In genomic region chr14:20233016-20233980, GRCm38 (mm10) we compare ENCODE assay signal across 28 mouse cellular contexts. TPM values are rescaled to one million over a fixed set of nuclear protein-coding genes. Genes with fewer than 3 reads are reported as not detected.
DNase-seq lines count a peak whose midpoint lies in the region; ATAC-seq and TF ChIP-seq lines count a peak whose summit lies in the region.
"Had no signal": no experiment of that assay in that cellular context is flagged by ENCODE, and none has a peak within 500 bp of the region (broad histone marks: within the 10 kb centered on the region; RNA-seq: fewer than 3 reads in every experiment).

No protein-coding gene starts in this region.

- intact Hi-C loops in heart, postnatal 14 days (cut with DNase I): no loop called here
- intact Hi-C loops in left cerebral cortex, postnatal 14 days (cut with DNase I): no loop called here

- no peaks in the 10 kb centered on the region for H3K36me3 ChIP-seq in heart, postnatal 0 days (replicated peaks; ENCODE audit: control insufficient read depth, insufficient read depth, low read length)
- H3K36me3 ChIP-seq in limb, embryonic 12.5 days: no peaks in the 10 kb centered on the region
- H3K36me3 ChIP-seq in limb, embryonic 10.5 days: no peaks in the 10 kb centered on the region
- no peaks in the 10 kb centered on the region for H3K36me3 ChIP-seq in intestine, postnatal 0 days (ENCODE audit: control insufficient read depth, insufficient read depth)
- H3K36me3 ChIP-seq: embryonic facial prominence, embryonic 13.5 days; heart, embryonic 10.5 days; limb, embryonic 15.5 days; midbrain, embryonic 12.5 days; neural tube, embryonic 15.5 days had no signal

- no peak for DNase-seq in heart, postnatal 0 days (ENCODE audit: low spot score)
- DNase-seq in heart, postnatal 14 days: no peak
- DNase-seq in limb, embryonic 10.5 days (ENCODE audit: low spot score): no peak
- DNase-seq in lung, postnatal 10 days: peak; percentile 54
- no peak for DNase-seq in left cerebral cortex, postnatal 14 days (ENCODE audit: low spot score in 2 of 2)
- DNase-seq: adrenal gland, postnatal 14 days; cerebellum, adult 11-12 months; gastrocnemius, postnatal 14 days; layer of hippocampus, adult 9-11 months; right cerebral cortex, postnatal 25 days; thymus, postnatal 25 days had no signal

- no peaks in the 10 kb centered on the region for H3K9me3 ChIP-seq in heart, postnatal 0 days (replicated peaks; ENCODE audit: control insufficient read depth, low read length)
- H3K9me3 ChIP-seq in limb, embryonic 12.5 days: no peaks in the 10 kb centered on the region
- H3K9me3 ChIP-seq in limb, embryonic 10.5 days (replicated peaks): no peaks in the 10 kb centered on the region
- H3K9me3 ChIP-seq in intestine, postnatal 0 days (ENCODE audit: control insufficient read depth): no peaks in the 10 kb centered on the region
- H3K9me3 ChIP-seq: heart, embryonic 10.5 days; limb, embryonic 15.5 days; midbrain, embryonic 12.5 days; neural tube, embryonic 15.5 days had no signal

- TF ChIP-seq EP300 in heart, postnatal 0 days (IDR thresholded peaks at IDR 0.05; ENCODE audit: low read depth): no peak

- ATAC-seq in heart, postnatal 0 days (ENCODE audit: insufficient read depth, low read depth): peak; percentile 55; the same call in 1 of the 2 replicates
- no peak for ATAC-seq in limb, embryonic 12.5 days (ENCODE audit: insufficient number of reproducible peaks, insufficient read depth, low FRiP score, low TSS enrichment, low read depth)
- peak; percentile 62 for ATAC-seq in intestine, postnatal 0 days
- ATAC-seq in monocyte, adult 5-6 weeks (replicated peaks; ENCODE audit: insufficient number of reproducible peaks, low FRiP score, low TSS enrichment, poor library complexity, severe bottlenecking): no peak
- ATAC-seq: activated CD4-positive, CD25-positive, alpha-beta regulatory T cell, adult 4 months; Patski had no signal

- 58% methylated on average over 11 of the region's 11 CpGs for WGBS in heart, postnatal 0 days
- 74% methylated on average over 11 of the region's 11 CpGs for WGBS in limb, embryonic 12.5 days
- WGBS in limb, embryonic 10.5 days: 85% methylated on average over 11 of the region's 11 CpGs
- 52% methylated on average over 11 of the region's 11 CpGs for WGBS in intestine, postnatal 0 days

- no peak for TF ChIP-seq CTCF in heart, postnatal 0 days (IDR thresholded peaks at IDR 0.05; ENCODE audit: low read depth)
- no peak for TF ChIP-seq CTCF in intestine, postnatal 0 days (IDR thresholded peaks at IDR 0.05; ENCODE audit: low read depth)

- H3K27me3 ChIP-seq in heart, postnatal 0 days (ENCODE audit: control insufficient read depth, insufficient read depth, low read length): no peaks in the 10 kb centered on the region
- no peaks in the 10 kb centered on the region for H3K27me3 ChIP-seq in limb, embryonic 12.5 days
- no peaks in the 10 kb centered on the region for H3K27me3 ChIP-seq in limb, embryonic 10.5 days (ENCODE audit: low read depth, poor library complexity, severe bottlenecking)
- H3K27me3 ChIP-seq in intestine, postnatal 0 days (replicated peaks; ENCODE audit: control insufficient read depth, insufficient read depth, low read length): no peaks in the 10 kb centered on the region
- H3K27me3 ChIP-seq: embryonic facial prominence, embryonic 13.5 days; limb, embryonic 15.5 days; neural tube, embryonic 15.5 days; Patski had no signal

- peak overlapping the region; percentile 26; the same call in 1 of the 2 replicates for H3K27ac ChIP-seq in heart, postnatal 0 days (ENCODE audit: low read depth)
- H3K27ac ChIP-seq in limb, embryonic 12.5 days: 0 out of 2 replicates have a peak overlapping the region, but pooled peaks have one; percentile 9
- H3K27ac ChIP-seq in limb, embryonic 10.5 days: no peak overlapping the region
- peak overlapping the region; percentile 61 for H3K27ac ChIP-seq in intestine, postnatal 0 days (ENCODE audit: low read depth, low read length)
- H3K27ac ChIP-seq: embryonic facial prominence, embryonic 13.5 days; heart, embryonic 10.5 days; limb, embryonic 15.5 days; macrophage; midbrain, embryonic 12.5 days; neural tube, embryonic 15.5 days had no signal

- H3K4me2 ChIP-seq in heart, postnatal 0 days (ENCODE audit: low read depth, low read length): no peak overlapping the region
- no peak overlapping the region for H3K4me2 ChIP-seq in limb, embryonic 12.5 days
- no peak overlapping the region for H3K4me2 ChIP-seq in intestine, postnatal 0 days (replicated peaks; ENCODE audit: low read depth)
- H3K4me2 ChIP-seq: embryonic facial prominence, embryonic 13.5 days; limb, embryonic 15.5 days; midbrain, embryonic 12.5 days; neural tube, embryonic 15.5 days had no signal

- H3K9ac ChIP-seq in heart, postnatal 0 days (replicated peaks; ENCODE audit: low read depth, low read length): no peak overlapping the region
- H3K9ac ChIP-seq in limb, embryonic 12.5 days (replicated peaks): no peak overlapping the region
- H3K9ac ChIP-seq in intestine, postnatal 0 days (ENCODE audit: low read depth, low read length): no peak overlapping the region
- H3K9ac ChIP-seq: embryonic facial prominence, embryonic 13.5 days; limb, embryonic 15.5 days; midbrain, embryonic 12.5 days; neural tube, embryonic 15.5 days had no signal

- no peaks in the 10 kb centered on the region for H3K4me1 ChIP-seq in heart, postnatal 0 days (ENCODE audit: control insufficient read depth, insufficient read depth)
- H3K4me1 ChIP-seq in limb, embryonic 12.5 days (replicated peaks): no peaks in the 10 kb centered on the region
- no peaks in the 10 kb centered on the region for H3K4me1 ChIP-seq in limb, embryonic 10.5 days
- peaks cover 10% of the 10 kb centered on the region for H3K4me1 ChIP-seq in intestine, postnatal 0 days (replicated peaks; ENCODE audit: control insufficient read depth, insufficient read depth, low read length)
- H3K4me1 ChIP-seq: embryonic facial prominence, embryonic 13.5 days; heart, embryonic 10.5 days; limb, embryonic 15.5 days; neural tube, embryonic 15.5 days had no signal

- no peak overlapping the region for H3K4me3 ChIP-seq in heart, postnatal 0 days (ENCODE audit: low read depth, low read length)
- H3K4me3 ChIP-seq in limb, embryonic 12.5 days (replicated peaks): no peak overlapping the region
- H3K4me3 ChIP-seq in limb, embryonic 10.5 days: no peak overlapping the region
- H3K4me3 ChIP-seq in intestine, postnatal 0 days (ENCODE audit: low read depth, low read length): no peak overlapping the region
- H3K4me3 ChIP-seq: embryonic facial prominence, embryonic 13.5 days; heart, embryonic 10.5 days; limb, embryonic 15.5 days; midbrain, embryonic 12.5 days; myocyte; neural tube, embryonic 15.5 days had no signal

RNA-seq across cellular contexts. Expression of gene Kcnk16, which starts 35.7 kb away (rescaled TPM):
- not detected in 2 replicates for total RNA-seq in heart, postnatal 0 days (2014; rRNA removed; ENCODE audit: low replicate concordance)
- not detected in 2 replicates for polyA plus RNA-seq in heart, postnatal 0 days (2015; fragmentation: Nextera tagmentation; extraction: Ambion mirVana)
- not detected for total RNA-seq in heart, postnatal 14 days (2021)
- not detected in 2 replicates for polyA plus RNA-seq in limb, embryonic 12.5 days (2016; fragmentation: Nextera tagmentation; extraction: Ambion mirVana)
- not detected in 2 replicates for polyA plus RNA-seq in limb, embryonic 10.5 days (2016; fragmentation: Nextera tagmentation; extraction: Ambion mirVana)
- polyA plus RNA-seq in intestine, postnatal 0 days (2015; fragmentation: Nextera tagmentation; extraction: Ambion mirVana): 0.68 and 1.1 TPM in 2 replicates
- not detected for total RNA-seq in left cerebral cortex, postnatal 14 days (2021)
- total RNA-seq in monocyte, adult 5-6 weeks (2017): not detected in 3 replicates
- total RNA-seq: adrenal gland, postnatal 14 days; common myeloid progenitor, adult 5-6 weeks; gastrocnemius, postnatal 14 days; hematopoietic stem cell, adult 5-6 weeks had no signal
- polyA plus RNA-seq: activated CD4-positive, CD25-positive, alpha-beta regulatory T cell, adult 4 months; C2C12; embryonic facial prominence, embryonic 13.5 days; forebrain, embryonic 11.5 days; frontal cortex, adult 2 months; macrophage; midbrain, embryonic 12.5 days; myocyte; neural tube, embryonic 15.5 days; Patski had no signal

RNA-seq across cellular contexts. Expression of gene Kcnk5, which starts 51.7 kb away (rescaled TPM):
- total RNA-seq in heart, postnatal 0 days (2014; rRNA removed; ENCODE audit: low replicate concordance): 1.8 and 3.4 TPM in 2 replicates
- polyA plus RNA-seq in heart, postnatal 0 days (2015; fragmentation: Nextera tagmentation; extraction: Ambion mirVana): 0.86 and 1.1 TPM in 2 replicates
- total RNA-seq in heart, postnatal 14 days (2021): under 1 TPM; 0.88 to 0.98 TPM
- polyA plus RNA-seq in limb, embryonic 12.5 days (2016; fragmentation: Nextera tagmentation; extraction: Ambion mirVana): 6.9 TPM in 2 replicates
- 7.3 and 8.9 TPM in 2 replicates for polyA plus RNA-seq in limb, embryonic 10.5 days (2016; fragmentation: Nextera tagmentation; extraction: Ambion mirVana)
- polyA plus RNA-seq in intestine, postnatal 0 days (2015; fragmentation: Nextera tagmentation; extraction: Ambion mirVana): 10.0 and 10.9 TPM in 2 replicates
- total RNA-seq in left cerebral cortex, postnatal 14 days (2021): under 1 TPM; 0.59 to 0.70 TPM
- total RNA-seq in monocyte, adult 5-6 weeks (2017): 0.67 to 21.9 TPM (median 2.6 TPM) in 3 replicates

Comparison
In these comparisons a context has a peak if more than half of its experiments do, and no peak if none do; other contexts are left out.
1. ATAC-seq: peak in heart, postnatal 0 days (single experiment) and intestine, postnatal 0 days (single experiment); none in limb, embryonic 12.5 days (single experiment) and monocyte, adult 5-6 weeks (single experiment).